Mouse (Mus musculus): ENCODE measurements at regions not wholly inside any gene's neighbourhood (a gene's known extent, or its start where the extent isn't known, plus 50 kb on each side); places are given as distances from the start of the nearest gene placed in this dataset.

- DNase-seq = no peak
Observed at GRCm38 (mm10) chr3:39388491-39388890, 501.8 kb downstream of the Fat4 start.

- no peak for DNase-seq
Observed at GRCm38 (mm10) chr3:39390442-39390841, 503.7 kb downstream of the Fat4 start.

GRCm38 (mm10) chr3:39392053-39392452 lies 505.3 kb downstream of the Fat4 start:
- DNase-seq = no peak

GRCm38 (mm10) chr3:39396672-39397071 lies 509.9 kb downstream of the Fat4 start:
- DNase-seq = no peak

- no peak for DNase-seq
Observed at GRCm38 (mm10) chr3:39397255-39397654, 510.5 kb downstream of the Fat4 start.

- DNase-seq = no peak
Observed at GRCm38 (mm10) chr3:39397677-39398076, 510.9 kb downstream of the Fat4 start.

- no peak for DNase-seq
Observed at GRCm38 (mm10) chr3:39424778-39425642, 538.3 kb downstream of the Fat4 start.

- DNase-seq = no peak
Observed at GRCm38 (mm10) chr3:39425643-39426016, 538.9 kb downstream of the Fat4 start.

GRCm38 (mm10) chr3:39443328-39443727 lies 556.6 kb downstream of the Fat4 start:
- DNase-seq = peak; percentile 3 to 5

GRCm38 (mm10) chr3:39455650-39456049 lies 568.9 kb downstream of the Fat4 start:
- DNase-seq = no peak

GRCm38 (mm10) chr3:39460183-39460888 lies 573.6 kb downstream of the Fat4 start:
- peak; percentile 25 to 51 for DNase-seq

- DNase-seq = peak; percentile 5 to 6
Observed at GRCm38 (mm10) chr3:39461561-39461960, 574.8 kb downstream of the Fat4 start.

- no peak for DNase-seq
Observed at GRCm38 (mm10) chr3:39465811-39466210, 579.1 kb downstream of the Fat4 start.

- no peak for DNase-seq
Observed at GRCm38 (mm10) chr3:39489392-39489791, 602.7 kb downstream of the Fat4 start.

- no peak for DNase-seq
Observed at GRCm38 (mm10) chr3:39494363-39494762, 607.6 kb downstream of the Fat4 start.

- no peak for DNase-seq
Observed at GRCm38 (mm10) chr3:39528087-39528486, 641.3 kb downstream of the Fat4 start.

- DNase-seq = no peak
Observed at GRCm38 (mm10) chr3:39537515-39537914, 650.8 kb downstream of the Fat4 start.

GRCm38 (mm10) chr3:39540530-39541118 lies 653.9 kb downstream of the Fat4 start:
- DNase-seq = no peak

GRCm38 (mm10) chr3:39559460-39560041 lies 672.8 kb downstream of the Fat4 start:
- DNase-seq = no peak

- DNase-seq = peak in 1 of 2 experiments; percentile 11
Observed at GRCm38 (mm10) chr3:39560951-39561350, 674.2 kb downstream of the Fat4 start.

GRCm38 (mm10) chr3:39571444-39572237 lies 684.9 kb downstream of the Fat4 start:
- DNase-seq = no peak

GRCm38 (mm10) chr3:39575200-39575599 lies 688.5 kb downstream of the Fat4 start:
- DNase-seq = no peak
